Mouse (Mus musculus) CH12.LX (cell line): ENCODE data around the gene Tmem63b.

ENCODE experiments used
- BHLHE40 ChIP-seq: IDR thresholded peaks from 2 replicates; pipeline ENCODE4 v1.6.1; 2011; ENCODE audit warnings: mild to moderate bottlenecking, low read depth, low read length, improper control_type of control experiment
- CHD1 ChIP-seq: IDR thresholded peaks from 2 replicates; pipeline ENCODE4 v1.6.1; 2012; ENCODE audit warnings: low read depth, low read length, improper control_type of control experiment, inconsistent platforms
- CTCF ChIP-seq, 2 experiments: IDR thresholded peaks in 1 of 2; conservative IDR thresholded peaks in 1 of 2; 2 replicates each; pipeline ENCODE4 v1.5.1; 2011 to 2012; ENCODE audit warnings: low read depth in 2 of 2, low read length in 2 of 2, improper control_type of control experiment in 1 of 2, inconsistent platforms in 1 of 2, mild to moderate bottlenecking in 1 of 2, moderate library complexity in 1 of 2
- EP300 ChIP-seq: IDR thresholded peaks from 2 replicates; pipeline ENCODE4 v1.6.1; 2011; ENCODE audit warnings: low read length, improper control_type of control experiment
- KAT2A ChIP-seq: IDR thresholded peaks from 2 replicates; pipeline ENCODE4 v1.6.1; 2012; ENCODE audit warnings: low read length, improper control_type of control experiment, inconsistent platforms; ENCODE audit not compliant: insufficient replicate concordance
- MAFK ChIP-seq: IDR thresholded peaks from 2 replicates; pipeline ENCODE4 v1.6.1; 2011; ENCODE audit warnings: low read length, improper control_type of control experiment; ENCODE audit not compliant: insufficient replicate concordance
- PAX5 ChIP-seq: IDR thresholded peaks from 2 replicates; pipeline ENCODE4 v1.6.1; 2012; ENCODE audit warnings: low read length, inconsistent platforms, mixed read lengths
- POLR2A ChIP-seq: IDR thresholded peaks from 2 replicates; pipeline ENCODE4 v1.6.1; 2011; ENCODE audit warnings: low read depth, mild to moderate bottlenecking, improper control_type of control experiment, low read length
- POLR2AphosphoS2 ChIP-seq: IDR thresholded peaks from 2 replicates; pipeline ENCODE4 v1.6.1; 2011; ENCODE audit warnings: low read depth, low read length, improper control_type of control experiment
- RCOR1 ChIP-seq: conservative IDR thresholded peaks from 2 replicates; pipeline ENCODE4 v1.6.1; 2012; ENCODE audit warnings: low read depth, mild to moderate bottlenecking, inconsistent platforms, low read length, improper control_type of control experiment
- SIN3A ChIP-seq: IDR thresholded peaks from 2 replicates; pipeline ENCODE4 v1.6.1; 2012; ENCODE audit warnings: low read length, improper control_type of control experiment, inconsistent platforms
- SMC3 ChIP-seq: IDR thresholded peaks from 2 replicates; pipeline ENCODE4 v1.6.1; 2011; ENCODE audit warnings: low read depth, low read length, improper control_type of control experiment
- USF1 ChIP-seq: IDR thresholded peaks from 2 replicates; pipeline ENCODE4 v1.6.1; 2014; ENCODE audit warnings: low read depth, mild to moderate bottlenecking, inconsistent platforms, low read length, improper control_type of control experiment

DNA sequence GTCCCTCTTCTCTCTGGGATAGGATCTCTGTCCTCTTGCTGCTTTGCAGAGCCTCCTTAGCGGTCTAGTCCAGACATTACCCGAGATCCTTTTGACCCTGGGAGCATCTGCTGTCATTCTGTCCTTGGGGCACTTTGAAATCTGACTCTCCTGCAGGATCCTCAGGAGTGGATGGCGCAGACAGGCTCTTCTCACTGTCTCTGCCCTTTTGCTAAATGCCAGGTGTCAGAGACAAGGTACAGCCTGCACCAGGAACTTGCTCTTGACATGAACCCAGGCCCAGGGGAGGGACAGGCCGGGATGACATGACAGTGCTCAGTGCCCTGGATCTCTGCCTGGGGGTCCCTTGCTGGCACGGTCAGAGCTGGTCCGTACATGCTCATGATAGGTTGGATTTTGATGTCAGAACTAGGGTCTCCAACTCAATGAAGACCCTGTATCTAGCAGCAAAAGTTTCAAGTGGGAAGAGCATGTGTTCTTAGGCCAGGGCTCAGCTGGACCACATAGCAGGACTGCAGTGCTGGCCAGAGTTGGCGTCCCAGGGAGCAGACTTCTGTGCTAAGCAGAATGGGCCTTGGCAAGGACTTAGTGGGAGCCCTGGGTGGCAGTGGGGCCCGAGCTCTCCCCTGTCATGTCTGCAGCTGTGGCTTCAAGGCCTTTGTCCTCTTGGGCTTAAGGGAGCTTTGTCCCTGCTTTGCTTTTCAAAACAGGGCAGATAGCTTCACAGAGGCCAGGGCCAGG, 41.4 kb upstream of the Tmem63b start:
- TF ChIP-seq BHLHE40: no peak
- no peak for TF ChIP-seq KAT2A
- no peak for TF ChIP-seq CHD1
- no peak for TF ChIP-seq PAX5
- TF ChIP-seq CTCF (conservative IDR thresholded peaks at IDR 0.05 in 1 of 2, IDR thresholded peaks at IDR 0.05 in 1 of 2; ENCODE audit: low read depth in 2 of 2, low read length in 2 of 2): no peak
- TF ChIP-seq EP300: no peak
- no peak for TF ChIP-seq POLR2AphosphoS2
- no peak for TF ChIP-seq MAFK
- no peak for TF ChIP-seq POLR2A
- TF ChIP-seq SIN3A: no peak
- no peak for TF ChIP-seq RCOR1
- no peak for TF ChIP-seq USF1
- TF ChIP-seq SMC3: no peak
